Mouse (Mus musculus): ENCODE results near the gene Pard3. TPM values are rescaled to one million over a fixed set of nuclear protein-coding genes. Genes with fewer than 3 reads are reported as not detected.

Pard3 gene
- total RNA-seq, 4 experiments from 2014 or later = 25.3 to 28.1 (median 26.6) TPM

- DNase-seq (ENCODE audit: low spot score in 2 of 2) = peak in 1 of 2 experiments; percentile 38
Measured at GRCm38 (mm10) chr8:127426857-127427256, 363.2 kb downstream of the Pard3 start.

- no peak for DNase-seq (ENCODE audit: low spot score in 2 of 2)
Measured at GRCm38 (mm10) chr8:127428004-127428403, 364.3 kb downstream of the Pard3 start.

GRCm38 (mm10) chr8:127431236-127431635 lies 367.5 kb downstream of the Pard3 start:
- no peak for DNase-seq (ENCODE audit: low spot score in 2 of 2)

GRCm38 (mm10) chr8:127435975-127436374 lies 372.3 kb downstream of the Pard3 start:
- DNase-seq (ENCODE audit: low spot score in 2 of 2) = no peak

- no peak for DNase-seq (ENCODE audit: low spot score in 2 of 2)
Measured at GRCm38 (mm10) chr8:127437613-127438235, 374.0 kb downstream of the Pard3 start.

- DNase-seq (ENCODE audit: low spot score in 2 of 2) = peak; percentile 34 to 61
Measured at GRCm38 (mm10) chr8:127438625-127439391, 375.1 kb downstream of the Pard3 start.

- peak in 1 of 2 experiments; percentile 33 for DNase-seq (ENCODE audit: low spot score in 2 of 2)
Measured at GRCm38 (mm10) chr8:127439392-127440160, 375.9 kb downstream of the Pard3 start.

GRCm38 (mm10) chr8:127440161-127440833 lies 376.6 kb downstream of the Pard3 start:
- peak; percentile 16 to 74 for DNase-seq (ENCODE audit: low spot score in 2 of 2)

- no peak for DNase-seq (ENCODE audit: low spot score in 2 of 2)
Measured at GRCm38 (mm10) chr8:127440834-127441485, 377.3 kb downstream of the Pard3 start.

- DNase-seq (ENCODE audit: low spot score in 2 of 2) = no peak
Measured at GRCm38 (mm10) chr8:127447401-127447800, 383.7 kb downstream of the Pard3 start.

- no peak for DNase-seq (ENCODE audit: low spot score in 2 of 2)
Measured at GRCm38 (mm10) chr8:127449066-127449840, 385.6 kb downstream of the Pard3 start.

GRCm38 (mm10) chr8:127450954-127451668 lies 387.4 kb downstream of the Pard3 start:
- no peak for DNase-seq (ENCODE audit: low spot score in 2 of 2)

- no peak for DNase-seq (ENCODE audit: low spot score in 2 of 2)
Measured at GRCm38 (mm10) chr8:127452364-127452763, 388.7 kb downstream of the Pard3 start.

GRCm38 (mm10) chr8:127457901-127458300 lies 394.2 kb downstream of the Pard3 start:
- DNase-seq (ENCODE audit: low spot score in 2 of 2) = no peak

GRCm38 (mm10) chr8:127461173-127461572 lies 397.5 kb downstream of the Pard3 start:
- DNase-seq (ENCODE audit: low spot score in 2 of 2) = no peak

GRCm38 (mm10) chr8:127462378-127462935 lies 398.8 kb downstream of the Pard3 start:
- DNase-seq (ENCODE audit: low spot score in 2 of 2) = no peak

- no peak for DNase-seq (ENCODE audit: low spot score in 2 of 2)
Measured at GRCm38 (mm10) chr8:127464300-127464699, 400.6 kb downstream of the Pard3 start.

- no peak for DNase-seq (ENCODE audit: low spot score in 2 of 2)
Measured at GRCm38 (mm10) chr8:127472204-127472603, 408.5 kb downstream of the Pard3 start.

- DNase-seq (ENCODE audit: low spot score in 2 of 2) = peak in 1 of 2 experiments; percentile 25
Measured at GRCm38 (mm10) chr8:127480003-127480402, 416.3 kb downstream of the Pard3 start.
